Mouse (Mus musculus): Measurements from ENCODE around the gene Slamf1. TPM values are rescaled to one million over a fixed set of nuclear protein-coding genes. Genes with fewer than 3 reads are reported as not detected.

The Slamf1 gene
- polyA plus RNA-seq, 1 experiment = not detected

- TF ChIP-seq CTCF (IDR thresholded peaks at IDR 0.05; ENCODE audit: insufficient read depth, low read depth, low read length) (no peak), POLR2A (IDR thresholded peaks at IDR 0.05; ENCODE audit: insufficient read depth, low read depth, low read length) (no peak)
- WGBS = 84% methylated on average over 5 of the region's 5 CpGs
These were observed 7.3 kb downstream of the Slamf1 start for GRCm38 (mm10) chr1:171774266-171774665.

DNA sequence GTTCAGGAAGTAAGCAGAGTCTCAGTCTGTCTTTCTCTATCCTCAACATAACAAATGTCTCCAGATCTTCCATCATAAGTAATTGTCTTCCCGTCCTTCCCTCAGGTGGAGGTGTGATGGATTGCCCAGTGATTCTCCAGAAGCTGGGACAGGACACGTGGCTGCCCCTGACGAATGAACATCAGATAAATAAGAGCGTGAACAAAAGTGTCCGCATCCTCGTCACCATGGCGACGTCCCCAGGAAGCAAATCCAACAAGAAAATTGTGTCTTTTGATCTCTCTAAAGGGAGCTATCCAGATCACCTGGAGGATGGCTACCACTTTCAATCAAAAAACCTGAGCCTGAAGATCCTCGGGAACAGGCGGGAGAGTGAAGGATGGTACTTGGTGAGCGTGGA is 7.8 kb downstream of the Slamf1 start:
- no peak for TF ChIP-seq CTCF (IDR thresholded peaks at IDR 0.05; ENCODE audit: insufficient read depth, low read depth, low read length)
- TF ChIP-seq POLR2A (IDR thresholded peaks at IDR 0.05; ENCODE audit: insufficient read depth, low read depth, low read length) = no peak
- H3K27ac ChIP-seq (ENCODE audit: insufficient read depth, low read depth, low read length) = no peak overlapping the region
- H3K4me1 ChIP-seq (ENCODE audit: control insufficient read depth, insufficient read depth, low read length) = no peaks in the 10 kb centered on the region
- H3K4me3 ChIP-seq (ENCODE audit: insufficient read depth, low read depth, low read length) = no peak overlapping the region
- 72% methylated on average over 11 of the region's 11 CpGs for whole genome bisulfite sequencing

More at GRCm38 (mm10) chr1:171774266-171774665, 7.3 kb downstream of the Slamf1 start:
- no peaks in the 10 kb centered on the region for H3K4me1 ChIP-seq (ENCODE audit: control insufficient read depth, insufficient read depth, low read length)
- no peak overlapping the region for H3K4me3 ChIP-seq (ENCODE audit: insufficient read depth, low read depth, low read length)
- no peak overlapping the region for H3K27ac ChIP-seq (ENCODE audit: insufficient read depth, low read depth, low read length)

- Histone ChIP-seq H3K4me3 (ENCODE audit: insufficient read depth, low read depth, low read length) (no peak overlapping the region), H3K4me1 (ENCODE audit: control insufficient read depth, insufficient read depth, low read length) (no peaks in the 10 kb centered on the region), H3K27ac (ENCODE audit: insufficient read depth, low read depth, low read length) (no peak overlapping the region)
- WGBS = 79% methylated on average over 4 of the region's 4 CpGs
- TF ChIP-seq CTCF (IDR thresholded peaks at IDR 0.05; ENCODE audit: insufficient read depth, low read depth, low read length) = no peak
- TF ChIP-seq POLR2A (IDR thresholded peaks at IDR 0.05; ENCODE audit: insufficient read depth, low read depth, low read length) = no peak
These were observed 8.9 kb downstream of the Slamf1 start for GRCm38 (mm10) chr1:171775781-171776180.

GRCm38 (mm10) chr1:171777026-171777425 is 10.1 kb downstream of the Slamf1 start:
- 76% methylated on average over 7 of the region's 7 CpGs for WGBS
- H3K27ac ChIP-seq (ENCODE audit: insufficient read depth, low read depth, low read length) = no peak overlapping the region
- TF ChIP-seq CTCF (IDR thresholded peaks at IDR 0.05; ENCODE audit: insufficient read depth, low read depth, low read length) (no peak), POLR2A (IDR thresholded peaks at IDR 0.05; ENCODE audit: insufficient read depth, low read depth, low read length) (no peak)
- H3K4me3 ChIP-seq (ENCODE audit: insufficient read depth, low read depth, low read length) = no peak overlapping the region
- no peaks in the 10 kb centered on the region for H3K4me1 ChIP-seq (ENCODE audit: control insufficient read depth, insufficient read depth, low read length)

GRCm38 (mm10) chr1:171782287-171782915 is 15.5 kb downstream of the Slamf1 start:
- Histone ChIP-seq H3K27ac (ENCODE audit: insufficient read depth, low read depth, low read length) (no peak overlapping the region), H3K4me1 (ENCODE audit: control insufficient read depth, insufficient read depth, low read length) (no peaks in the 10 kb centered on the region), H3K4me3 (ENCODE audit: insufficient read depth, low read depth, low read length) (no peak overlapping the region)
- 61% methylated on average over 5 of the region's 5 CpGs for WGBS
- TF ChIP-seq CTCF (IDR thresholded peaks at IDR 0.05; ENCODE audit: insufficient read depth, low read depth, low read length) (no peak), POLR2A (IDR thresholded peaks at IDR 0.05; ENCODE audit: insufficient read depth, low read depth, low read length) (no peak)

DNA sequence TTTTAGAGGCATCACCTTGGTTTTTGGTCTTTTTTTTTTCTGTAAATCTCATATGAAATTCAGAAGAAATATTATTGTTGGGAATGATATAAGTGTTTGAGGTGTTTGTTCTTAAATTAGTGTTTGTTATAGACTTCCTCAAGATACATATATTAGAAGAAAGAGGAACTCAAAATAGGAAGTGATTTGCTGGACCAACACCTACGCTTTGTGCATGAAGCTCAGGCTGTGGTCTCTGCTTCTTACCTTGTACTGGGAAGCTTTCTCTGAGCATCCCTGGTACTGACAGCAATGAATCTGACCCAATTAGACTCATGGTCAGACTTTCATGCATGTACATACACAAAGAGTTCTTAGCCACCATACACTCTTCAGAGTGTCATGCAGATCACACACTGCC is 18.9 kb downstream of the Slamf1 start:
- Histone ChIP-seq H3K27ac (ENCODE audit: insufficient read depth, low read depth, low read length) (no peak overlapping the region), H3K4me1 (ENCODE audit: control insufficient read depth, insufficient read depth, low read length) (no peaks in the 10 kb centered on the region), H3K4me3 (ENCODE audit: insufficient read depth, low read depth, low read length) (no peak overlapping the region)
- no peak for TF ChIP-seq CTCF (IDR thresholded peaks at IDR 0.05; ENCODE audit: insufficient read depth, low read depth, low read length)
- no peak for TF ChIP-seq POLR2A (IDR thresholded peaks at IDR 0.05; ENCODE audit: insufficient read depth, low read depth, low read length)
- WGBS = 89% methylated on average over 1 of the region's 1 CpGs

GRCm38 (mm10) chr1:171787281-171788015 is 20.5 kb downstream of the Slamf1 start:
- TF ChIP-seq POLR2A (IDR thresholded peaks at IDR 0.05; ENCODE audit: insufficient read depth, low read depth, low read length) (no peak), CTCF (IDR thresholded peaks at IDR 0.05; ENCODE audit: insufficient read depth, low read depth, low read length) (no peak)
- 76% methylated on average over 6 of the region's 6 CpGs for WGBS
- H3K4me1 ChIP-seq (ENCODE audit: control insufficient read depth, insufficient read depth, low read length) = no peaks in the 10 kb centered on the region
- no peak overlapping the region for H3K27ac ChIP-seq (ENCODE audit: insufficient read depth, low read depth, low read length)
- H3K4me3 ChIP-seq (ENCODE audit: insufficient read depth, low read depth, low read length) = no peak overlapping the region

DNA sequence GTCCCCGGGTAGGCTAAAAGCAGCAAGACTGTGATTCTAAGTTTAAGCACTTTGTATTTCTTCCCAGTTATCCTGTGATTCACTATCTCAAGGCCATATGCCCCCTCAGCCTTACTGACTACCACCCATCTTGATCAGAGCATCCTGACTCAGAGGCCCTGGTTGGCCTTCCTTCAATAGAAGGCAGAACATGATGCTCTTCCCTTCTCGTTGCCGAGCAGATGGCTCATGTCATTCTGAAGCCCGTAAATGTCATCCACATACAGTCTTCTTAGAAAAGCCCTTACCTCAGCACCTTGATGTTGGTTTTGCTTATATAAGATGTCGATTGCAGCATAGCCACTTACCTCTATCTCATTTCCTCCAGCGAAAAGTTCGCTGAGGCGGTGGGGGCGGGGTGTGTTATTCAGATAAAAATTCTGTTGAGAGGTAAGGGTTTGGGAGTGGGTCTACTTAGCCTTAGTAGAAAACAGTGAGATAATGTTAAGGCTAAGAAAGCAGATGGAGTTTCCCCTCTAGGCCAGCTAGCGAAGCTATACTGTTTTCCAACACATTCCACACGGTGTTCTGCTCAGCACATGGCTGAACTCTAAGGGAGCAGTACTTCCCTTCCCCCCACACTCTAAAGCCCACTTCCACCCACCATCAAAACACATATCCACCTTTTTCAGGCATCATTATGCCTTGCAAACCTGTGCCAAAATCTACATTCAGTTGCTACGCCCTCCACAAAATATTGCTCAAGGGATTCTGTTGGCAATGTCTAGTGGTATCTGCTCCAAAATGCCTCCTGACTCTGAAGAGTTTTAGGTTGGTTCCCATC is 21.7 kb downstream of the Slamf1 start:
- Histone ChIP-seq H3K27ac (ENCODE audit: insufficient read depth, low read depth, low read length) (no peak overlapping the region), H3K4me1 (ENCODE audit: control insufficient read depth, insufficient read depth, low read length) (no peaks in the 10 kb centered on the region), H3K4me3 (ENCODE audit: insufficient read depth, low read depth, low read length) (no peak overlapping the region)
- TF ChIP-seq CTCF (IDR thresholded peaks at IDR 0.05; ENCODE audit: insufficient read depth, low read depth, low read length) (no peak), POLR2A (IDR thresholded peaks at IDR 0.05; ENCODE audit: insufficient read depth, low read depth, low read length) (no peak)
- WGBS = 88% methylated on average over 12 of the region's 12 CpGs

DNA sequence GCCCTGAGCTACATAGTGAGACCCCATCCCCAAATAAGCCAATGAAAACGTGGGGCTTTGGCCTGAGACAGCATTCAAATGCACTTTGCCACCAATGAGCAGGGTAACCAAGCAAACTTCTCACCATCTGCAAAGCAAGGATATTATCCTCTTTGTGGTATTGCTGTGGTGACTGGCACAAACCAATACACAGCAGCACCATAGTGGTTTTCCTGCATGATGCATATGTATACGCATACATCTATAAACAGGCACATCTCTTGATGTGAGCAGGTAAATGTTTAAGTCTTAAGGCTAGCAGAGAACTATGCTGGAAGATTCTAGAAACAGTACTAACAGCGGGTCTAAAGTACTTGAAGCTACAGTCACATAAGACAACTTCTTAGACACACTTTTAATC is 22.5 kb downstream of the Slamf1 start:
- H3K4me1 ChIP-seq (ENCODE audit: control insufficient read depth, insufficient read depth, low read length) = no peaks in the 10 kb centered on the region
- no peak for TF ChIP-seq POLR2A (IDR thresholded peaks at IDR 0.05; ENCODE audit: insufficient read depth, low read depth, low read length)
- WGBS = 75% methylated on average over 3 of the region's 3 CpGs
- H3K27ac ChIP-seq (ENCODE audit: insufficient read depth, low read depth, low read length) = no peak overlapping the region
- H3K4me3 ChIP-seq (ENCODE audit: insufficient read depth, low read depth, low read length) = no peak overlapping the region

Data from olfactory bulb, adult 2 months (tissue).